Mouse (Mus musculus) lung, embryonic 14.5 days (tissue): ENCODE measurements around the gene Osbp2. TPM values are rescaled to one million over a fixed set of nuclear protein-coding genes. Genes with fewer than 3 reads are reported as not detected.
"Not testable (repeated sequence)": the region's sequence is repeated elsewhere in the genome, so short reads cannot be mapped to it uniquely, and the experiment has no call there.

Experiments used
- ATAC-seq: fragments of 200-750 bp; cut with Nextera tagmentation; 2 replicates; pipeline ENCODE4 v1.8.0; 2017; ENCODE audit warnings: mild to moderate bottlenecking, moderate TSS enrichment, moderate library complexity; ENCODE audit not compliant: insufficient read depth
- DNase-seq: peaks from one replicate; pipeline ENCODE4 v3.0.0-alpha.2; 2015
- H3K27ac ChIP-seq: fragments of 300-500 bp; sonication (generic); 2 replicates; pipeline ENCODE4 v1.5.1; 2014; ENCODE audit warnings: low read depth, mild to moderate bottlenecking, moderate library complexity
- H3K27me3 ChIP-seq: fragments of 300-500 bp; sonication (generic); 2 replicates; pipeline ENCODE4 v1.6.1; 2014; ENCODE audit warnings: low read length, control low read depth; ENCODE audit not compliant: insufficient read depth
- H3K36me3 ChIP-seq: fragments of 300-500 bp; sonication (generic); 2 replicates; pipeline ENCODE4 v1.6.1; 2014; ENCODE audit warnings: control low read depth; ENCODE audit not compliant: insufficient read depth
- H3K4me1 ChIP-seq: fragments of 300-500 bp; sonication (generic); 2 replicates; pipeline ENCODE4 v1.6.1; 2014; ENCODE audit warnings: antibody characterized with exemption, control low read depth; ENCODE audit not compliant: insufficient read depth
- H3K4me2 ChIP-seq: fragments of 300-500 bp; sonication (generic); 2 replicates; pipeline ENCODE4 v1.6.1; 2014; ENCODE audit warnings: mild to moderate bottlenecking
- H3K4me3 ChIP-seq: fragments of 300-500 bp; sonication (generic); 2 replicates; pipeline ENCODE4 v1.5.1; 2014; ENCODE audit warnings: low read depth, low read length
- H3K9ac ChIP-seq: fragments of 300-500 bp; sonication (generic); 2 replicates; pipeline ENCODE4 v1.6.1; 2014
- H3K9me3 ChIP-seq: fragments of 300-500 bp; sonication (generic); 2 replicates; pipeline ENCODE4 v1.6.1; 2016; ENCODE audit warnings: low read depth, low read length, control low read depth
- CTCF ChIP-seq: IDR thresholded peaks from 2 replicates; pipeline ENCODE4 v1.5.1; 2016; ENCODE audit warnings: antibody characterized with exemption, low read depth
- WGBS: fragments of 180-500 bp; shearing (Covaris S2); extraction: QIAGEN DNeasy Blood & Tissue Kit; methylation state at CpG from one replicate; pipeline ENCODE4 v1.1.7; 2014; 5-methylcytosine and 5-hydroxymethylcytosine counted together
- polyA plus RNA-seq: library from polyadenylated mRNA; unstranded; fragments of >200 nt; fragmentation: Nextera tagmentation; extraction: Ambion mirVana; gene quantifications from 2 replicates; pipeline ENCODE4 v1.2.1, GENCODE M21; 2014

Gene Osbp2
- 0.12 and 0.46 TPM in 2 replicates for polyA plus RNA-seq

DNA sequence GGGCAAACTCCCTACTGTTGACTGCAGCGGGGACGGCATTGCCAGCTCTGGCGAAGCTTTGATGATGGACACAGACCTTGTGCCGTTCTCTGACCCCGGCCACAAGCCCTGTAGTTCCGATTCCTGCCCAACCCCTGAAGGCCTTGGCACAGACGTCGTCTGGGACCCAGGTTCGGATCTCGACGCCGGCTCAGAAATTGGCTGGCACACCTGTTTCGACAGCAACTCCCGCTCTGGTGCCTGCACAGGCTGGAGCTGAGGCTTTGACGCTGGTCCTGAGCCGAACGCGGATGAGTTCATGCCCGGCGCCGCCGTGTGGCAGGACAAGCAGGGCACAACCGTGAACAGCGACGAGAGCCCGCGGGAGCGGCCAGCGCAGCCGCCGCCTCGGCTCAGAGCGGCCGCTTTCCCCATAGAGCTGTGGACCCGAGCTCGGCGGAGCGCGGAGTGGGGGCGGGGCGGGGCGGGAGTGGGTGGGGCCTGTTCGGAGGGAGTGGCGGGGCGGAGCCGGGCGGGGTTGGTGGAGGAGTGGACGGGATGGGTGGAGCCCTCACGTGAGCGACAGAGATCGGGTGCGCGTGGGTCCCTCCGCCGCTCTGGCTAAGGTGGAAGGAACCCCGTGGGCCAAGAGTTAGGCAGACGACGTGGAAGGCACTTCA, at the start of gene Osbp2:
Gene Osbp2, minus strand, starts transcription at position 450 of the 659 bp plus-strand sequence.
- H3K9ac ChIP-seq = peak within 1 kb of the TSS; percentile 48
- peak within 1 kb of the TSS; percentile 46 for H3K4me3 ChIP-seq
- peaks cover 10% of the 10 kb centered on the region; the same call in 1 of the 2 replicates for H3K27me3 ChIP-seq
- WGBS = 3% methylated on average over 58 of the region's 58 CpGs
- no peaks in the 10 kb centered on the region for H3K4me1 ChIP-seq
- H3K27ac ChIP-seq = no peak within 1 kb of the TSS
- no peaks in the 10 kb centered on the region for H3K9me3 ChIP-seq
- DNase-seq (peak; percentile 77), ATAC-seq (peak; percentile 97)
- H3K36me3 ChIP-seq = no peaks in the 10 kb centered on the region
- peak; percentile 46 for TF ChIP-seq CTCF
- H3K4me2 ChIP-seq = peak within 1 kb of the TSS; percentile 86

DNA sequence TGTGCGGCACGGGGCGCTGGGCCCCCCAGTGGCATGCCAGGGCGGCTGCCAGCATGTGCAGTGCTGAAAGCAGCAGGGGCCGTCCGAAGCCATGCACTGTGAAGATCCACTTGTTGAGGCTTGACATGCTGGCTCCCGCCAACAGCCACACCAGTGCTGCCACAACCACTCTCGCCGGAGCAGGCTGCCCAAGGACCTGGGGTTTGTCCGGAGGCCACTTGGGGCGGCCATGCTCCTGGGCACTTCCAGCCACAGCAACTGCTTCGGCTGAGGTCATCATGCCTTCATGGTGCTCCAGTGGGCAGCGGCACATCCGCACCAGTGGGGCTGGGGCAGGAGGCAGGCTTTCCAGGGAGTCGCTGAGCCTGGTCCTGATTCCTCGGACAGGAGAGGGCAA, 49.2 kb upstream of the Osbp2 start:
- ATAC-seq = peak; percentile 4
- Histone ChIP-seq H3K4me1 (peaks cover 10% of the 10 kb centered on the region), H3K4me3 (peak overlapping the region; percentile 50), H3K27ac (no peak overlapping the region), H3K36me3 (no peaks in the 10 kb centered on the region), H3K9ac (peak overlapping the region; percentile 46), H3K27me3 (0 out of 2 replicates have a peak, but pooled peaks cover 5% of the 10 kb centered on the region), H3K9me3 (no peaks in the 10 kb centered on the region), H3K4me2 (peak overlapping the region; percentile 96)
- WGBS = 5% methylated on average over 16 of the region's 16 CpGs
- TF ChIP-seq CTCF = peak; percentile 38
- peak; percentile 40 for DNase-seq

DNA sequence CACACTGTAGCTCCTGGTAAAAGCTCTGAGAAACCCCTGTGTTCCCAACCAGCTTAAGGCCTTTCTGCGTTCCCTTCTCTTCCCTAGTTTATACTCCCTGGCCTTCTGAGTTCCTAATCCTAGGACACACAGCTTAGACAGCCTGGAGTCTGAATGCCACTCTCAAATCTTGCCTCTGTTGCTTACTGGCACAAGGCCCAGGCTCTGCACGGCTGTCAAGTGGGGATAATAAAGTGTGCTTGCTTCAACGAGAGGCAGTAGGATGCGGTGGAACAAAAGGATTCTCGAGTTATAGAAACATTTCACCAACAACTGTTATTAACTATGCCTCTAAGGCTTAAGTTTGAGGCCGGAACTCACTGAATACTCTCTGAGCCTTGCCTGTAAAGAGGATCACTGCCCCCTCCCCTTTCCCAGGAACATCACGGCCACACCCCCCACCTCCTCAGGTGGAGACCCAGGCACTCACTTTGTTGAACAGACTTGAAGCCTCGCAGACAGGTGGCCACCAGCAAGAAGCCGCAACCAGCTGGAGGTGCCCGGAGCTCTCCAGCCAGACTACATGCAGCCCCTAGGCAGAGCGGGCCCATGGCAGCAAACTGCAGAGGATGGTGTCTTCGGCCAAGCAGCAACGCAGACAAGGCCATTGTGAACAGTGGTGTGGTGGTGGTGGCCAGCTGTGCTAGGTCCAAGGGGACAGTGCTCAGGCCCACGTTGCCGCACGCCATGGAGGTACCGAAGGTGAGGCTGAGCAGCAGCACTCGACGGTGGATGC, 48.6 kb upstream of the Osbp2 start:
- no peak for TF ChIP-seq CTCF
- Histone ChIP-seq H3K4me2 (peak overlapping the region; percentile 96), H3K4me3 (peak overlapping the region; percentile 50), H3K9ac (peak overlapping the region; percentile 46), H3K4me1 (peaks cover 10% of the 10 kb centered on the region), H3K27ac (no peak overlapping the region), H3K27me3 (0 out of 2 replicates have a peak, but pooled peaks cover 5% of the 10 kb centered on the region), H3K36me3 (no peaks in the 10 kb centered on the region), H3K9me3 (no peaks in the 10 kb centered on the region)
- ATAC-seq (peak; percentile 0; the same call in 1 of the 2 replicates), DNase-seq (peak; percentile 59)
- WGBS = 19% methylated on average over 19 of the region's 19 CpGs

DNA sequence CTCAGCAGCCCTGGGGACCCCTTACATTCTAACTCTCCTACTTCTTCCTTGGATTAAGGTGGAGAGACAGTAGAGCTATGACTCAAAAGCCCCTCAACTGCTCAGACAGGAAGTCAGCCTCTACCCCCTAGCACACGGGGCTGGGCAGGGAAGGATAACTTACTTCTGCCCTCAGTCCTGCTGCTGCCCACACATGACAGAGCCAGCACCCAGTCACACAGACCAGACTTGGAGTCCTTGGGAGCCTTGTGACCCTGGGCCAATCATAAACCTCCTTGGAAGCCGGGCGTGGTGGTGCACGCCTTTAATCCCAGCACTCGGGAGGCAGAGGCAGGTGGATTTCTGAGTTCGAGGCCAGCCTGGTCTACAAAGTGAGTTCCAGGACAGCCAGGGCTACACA, 47.7 kb upstream of the Osbp2 start:
- H3K27ac ChIP-seq, H3K9me3 ChIP-seq, ATAC-seq, DNase-seq, H3K36me3 ChIP-seq, H3K4me1 ChIP-seq, H3K27me3 ChIP-seq, H3K9ac ChIP-seq, H3K4me3 ChIP-seq: not testable (repeated sequence)
- peak overlapping the region; percentile 11; the same call in 1 of the 2 replicates for H3K4me2 ChIP-seq
- 88% methylated on average over 6 of the region's 6 CpGs for WGBS

DNA sequence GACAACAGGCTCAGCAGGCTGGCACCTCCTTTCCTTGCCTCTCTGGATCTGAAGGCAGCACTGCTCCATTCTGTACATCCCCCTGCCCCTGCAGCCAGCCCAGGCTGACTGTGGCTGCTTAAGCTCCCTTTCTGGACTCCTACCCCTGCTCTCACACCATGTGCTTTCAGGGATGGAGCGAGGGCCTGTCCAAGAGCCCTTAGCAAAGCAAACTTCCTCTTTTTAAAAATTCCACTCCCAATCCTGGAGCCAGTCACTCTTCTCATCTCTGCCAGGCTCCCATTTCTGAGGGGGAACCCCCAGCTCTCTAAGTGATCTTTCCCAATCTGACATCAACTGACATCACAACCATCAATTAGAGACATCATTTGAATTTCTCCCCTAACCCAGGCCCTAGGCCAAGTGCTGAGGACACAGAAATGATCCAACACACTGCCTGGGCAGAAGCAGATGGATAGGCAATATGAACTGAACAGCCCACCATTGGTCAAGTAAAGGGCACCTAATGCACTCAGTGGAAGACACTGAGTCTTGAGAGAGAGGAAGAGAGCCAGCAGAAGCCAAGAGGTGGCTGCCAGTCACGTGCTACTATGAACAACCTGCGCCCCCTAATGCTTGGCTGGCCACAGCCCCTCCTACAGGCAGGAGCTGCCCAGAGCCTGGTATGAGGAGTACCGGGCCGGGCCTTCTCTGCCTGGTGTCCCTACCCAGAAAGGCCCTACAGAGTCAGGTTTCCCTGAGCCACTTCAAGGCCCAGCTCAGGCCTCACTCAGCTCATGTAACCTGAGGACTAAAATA, 47.0 kb upstream of the Osbp2 start:
- Histone ChIP-seq H3K9ac (no peak overlapping the region), H3K4me3 (no peak overlapping the region), H3K27me3 (0 out of 2 replicates have a peak, but pooled peaks cover 5% of the 10 kb centered on the region), H3K4me1 (peaks cover 10% of the 10 kb centered on the region), H3K9me3 (no peaks in the 10 kb centered on the region), H3K4me2 (peak overlapping the region; percentile 11; the same call in 1 of the 2 replicates), H3K27ac (no peak overlapping the region), H3K36me3 (no peaks in the 10 kb centered on the region)
- ATAC-seq (no peak), DNase-seq (no peak)
- 62% methylated on average over 5 of the region's 5 CpGs for WGBS
- TF ChIP-seq CTCF = no peak

DNA sequence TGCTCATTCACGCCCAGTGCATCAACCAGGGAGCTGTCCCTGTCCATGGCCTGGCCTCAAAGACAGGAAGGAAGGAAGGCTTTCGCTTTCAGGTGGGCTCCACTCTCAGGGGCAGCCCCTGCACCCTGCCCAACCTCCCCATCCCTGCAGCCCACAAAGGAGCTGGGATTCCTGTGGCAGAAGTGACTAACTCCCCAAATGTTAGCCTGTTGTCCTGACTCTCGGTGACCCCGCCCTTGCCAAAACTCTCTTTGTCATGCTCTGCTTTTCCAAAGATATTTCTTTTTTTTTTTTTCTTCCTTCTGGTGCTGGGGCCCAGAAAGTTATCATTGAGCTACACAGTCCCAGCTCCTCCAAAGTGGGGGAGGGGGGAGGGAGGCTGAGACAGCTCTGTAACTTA, 45.5 kb upstream of the Osbp2 start:
- TF ChIP-seq CTCF = no peak
- H3K27me3 ChIP-seq = 0 out of 2 replicates have a peak, but pooled peaks cover 5% of the 10 kb centered on the region
- no peak overlapping the region for H3K9ac ChIP-seq
- no peaks in the 10 kb centered on the region for H3K36me3 ChIP-seq
- WGBS = 79% methylated on average over 4 of the region's 4 CpGs
- no peak overlapping the region for H3K4me2 ChIP-seq
- H3K27ac ChIP-seq = no peak overlapping the region
- H3K4me3 ChIP-seq = no peak overlapping the region
- ATAC-seq = no peak
- H3K9me3 ChIP-seq = no peaks in the 10 kb centered on the region
- peaks cover 10% of the 10 kb centered on the region for H3K4me1 ChIP-seq
- DNase-seq = no peak
